In the genomic region with DNA sequence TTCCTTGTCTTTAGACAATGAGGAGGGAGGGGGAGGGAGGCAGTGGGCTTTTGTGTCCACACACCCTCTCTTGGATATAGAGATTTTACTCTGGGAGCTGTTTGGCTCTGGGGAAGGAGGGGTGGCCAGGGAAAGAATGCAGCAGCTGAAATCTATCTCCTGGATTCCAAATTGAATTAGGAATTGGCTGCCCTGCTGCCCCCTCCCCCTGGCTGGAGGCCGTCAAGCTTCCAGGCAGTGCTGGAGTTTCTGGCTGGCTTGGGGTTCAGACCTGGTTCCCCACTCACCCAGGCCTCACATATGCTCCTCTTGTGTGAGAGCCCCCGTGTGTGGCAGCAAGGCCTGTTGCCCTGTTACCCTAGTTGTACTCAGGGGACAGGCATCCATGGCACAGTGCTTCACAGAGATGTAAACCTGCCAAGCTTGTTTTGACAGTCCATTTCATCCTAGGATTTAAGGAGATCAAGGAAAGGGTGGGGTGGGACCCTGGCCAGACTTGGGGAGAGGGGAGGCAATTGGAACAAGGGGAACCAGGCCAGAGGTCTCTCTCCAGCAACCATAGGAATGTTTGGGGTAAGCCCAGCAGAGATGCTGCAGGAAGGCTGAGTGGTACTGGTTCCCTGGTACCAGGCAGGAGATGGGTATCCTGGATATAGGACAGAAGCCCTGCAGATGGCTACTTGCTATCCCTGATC, we compare ENCODE assay signal across 10 mouse cellular contexts. TPM values are rescaled to one million over a fixed set of nuclear protein-coding genes. Genes with fewer than 3 reads are reported as not detected.
DNase-seq lines count a peak whose midpoint lies in the region; ATAC-seq lines count a peak whose summit lies in the region.
"Had no signal": no experiment of that assay in that cellular context is flagged by ENCODE, and none has a peak within 500 bp of the region (broad histone marks: within the 10 kb centered on the region; RNA-seq: fewer than 3 reads in every experiment).

No protein-coding gene starts in this region.

- WGBS in forebrain, embryonic 10.5 days = 24% methylated on average over 2 of the region's 2 CpGs
- 26% methylated on average over 2 of the region's 2 CpGs for WGBS in forebrain, embryonic 14.5 days
- WGBS in forebrain, embryonic 15.5 days = 29% methylated on average over 2 of the region's 2 CpGs

- H3K9me3 ChIP-seq in forebrain, embryonic 10.5 days = no peaks in the 10 kb centered on the region
- no peaks in the 10 kb centered on the region for H3K9me3 ChIP-seq in forebrain, embryonic 14.5 days (replicated peaks; ENCODE audit: control insufficient read depth, low read length)
- H3K9me3 ChIP-seq in forebrain, embryonic 15.5 days = no peaks in the 10 kb centered on the region
- H3K9me3 ChIP-seq: limb, embryonic 12.5 days; midbrain, embryonic 12.5 days had no signal

- H3K4me1 ChIP-seq in forebrain, embryonic 10.5 days = peaks cover 83% of the 10 kb centered on the region
- peaks cover 21% of the 10 kb centered on the region for H3K4me1 ChIP-seq in forebrain, embryonic 14.5 days (ENCODE audit: control insufficient read depth, insufficient read depth, low read length)
- H3K4me1 ChIP-seq in forebrain, embryonic 15.5 days = peaks cover 52% of the 10 kb centered on the region

- H3K9ac ChIP-seq in forebrain, embryonic 14.5 days (ENCODE audit: low read length) = no peak overlapping the region
- H3K9ac ChIP-seq in forebrain, embryonic 15.5 days (replicated peaks) = no peak overlapping the region
- H3K9ac ChIP-seq: limb, embryonic 12.5 days; midbrain, embryonic 12.5 days had no signal

- no peak for ATAC-seq in forebrain, embryonic 14.5 days
- ATAC-seq in forebrain, embryonic 15.5 days (replicated peaks) = no peak

- H3K4me2 ChIP-seq in forebrain, embryonic 14.5 days (ENCODE audit: low read length) = no peak overlapping the region
- no peak overlapping the region for H3K4me2 ChIP-seq in forebrain, embryonic 15.5 days (replicated peaks)
- H3K4me2 ChIP-seq: limb, embryonic 12.5 days; midbrain, embryonic 12.5 days had no signal

- no peak for DNase-seq in forebrain, embryonic 10.5 days (ENCODE audit: extremely low spot score, low spot score)
- DNase-seq in forebrain, embryonic 14.5 days (ENCODE audit: low spot score) = no peak
- DNase-seq in kidney, adult 9 months = peak; percentile 26
- DNase-seq in kidney, adult 18-20 months = no peak
- DNase-seq in lung, postnatal 10 days = peak; percentile 80
- no peak for DNase-seq in ovary, adult 18-20 months (ENCODE audit: low spot score)
- no peak for DNase-seq in embryo, embryonic 10 days (ENCODE audit: low spot score)

- no peak overlapping the region for H3K4me3 ChIP-seq in forebrain, embryonic 10.5 days
- no peak overlapping the region for H3K4me3 ChIP-seq in forebrain, embryonic 14.5 days (ENCODE audit: low read depth, low read length)
- no peak overlapping the region for H3K4me3 ChIP-seq in forebrain, embryonic 15.5 days
- H3K4me3 ChIP-seq: limb, embryonic 12.5 days; midbrain, embryonic 12.5 days had no signal

- peaks cover 31% of the 10 kb centered on the region for H3K27me3 ChIP-seq in forebrain, embryonic 10.5 days (ENCODE audit: poor library complexity, severe bottlenecking)
- no peaks in the 10 kb centered on the region for H3K27me3 ChIP-seq in forebrain, embryonic 14.5 days (replicated peaks; ENCODE audit: control insufficient read depth, insufficient read depth, low read length)
- H3K27me3 ChIP-seq in forebrain, embryonic 15.5 days = no peaks in the 10 kb centered on the region

- peaks cover 45% of the 10 kb centered on the region for H3K36me3 ChIP-seq in forebrain, embryonic 10.5 days (replicated peaks)
- peaks cover 19% of the 10 kb centered on the region for H3K36me3 ChIP-seq in forebrain, embryonic 14.5 days (ENCODE audit: control insufficient read depth, insufficient read depth, low read length)
- H3K36me3 ChIP-seq in forebrain, embryonic 15.5 days = peaks cover 11% of the 10 kb centered on the region; the same call in 1 of the 2 replicates

- H3K27ac ChIP-seq in forebrain, embryonic 10.5 days = peak overlapping the region; percentile 15
- no peak overlapping the region for H3K27ac ChIP-seq in forebrain, embryonic 14.5 days (ENCODE audit: low read depth, low read length)
- H3K27ac ChIP-seq in forebrain, embryonic 15.5 days (replicated peaks) = 0 out of 2 replicates have a peak overlapping the region, but pooled peaks have one; percentile 23
- H3K27ac ChIP-seq: limb, embryonic 12.5 days; midbrain, embryonic 12.5 days had no signal

RNA-seq across cellular contexts. Expression of gene Ptger1, which starts 1.4 kb away (rescaled TPM):
- polyA plus RNA-seq in forebrain, embryonic 10.5 days (2016; fragmentation: Nextera tagmentation; extraction: Ambion mirVana) = 0.37 and 0.52 TPM in 2 replicates
- 0.27 and 0.63 TPM in 2 replicates for polyA plus RNA-seq in forebrain, embryonic 14.5 days (2014; fragmentation: Nextera tagmentation; extraction: Ambion mirVana)
- polyA plus RNA-seq in forebrain, embryonic 15.5 days (2015; fragmentation: Nextera tagmentation; extraction: Ambion mirVana) = 0.82 and 1.2 TPM in 2 replicates

RNA-seq across cellular contexts. Expression of gene Gipc1, which starts 12.6 kb away (rescaled TPM):
- polyA plus RNA-seq in forebrain, embryonic 10.5 days (2016; fragmentation: Nextera tagmentation; extraction: Ambion mirVana) = 220 and 227 TPM in 2 replicates
- 108 and 122 TPM in 2 replicates for polyA plus RNA-seq in forebrain, embryonic 14.5 days (2014; fragmentation: Nextera tagmentation; extraction: Ambion mirVana)
- 161 and 168 TPM in 2 replicates for polyA plus RNA-seq in forebrain, embryonic 15.5 days (2015; fragmentation: Nextera tagmentation; extraction: Ambion mirVana)

RNA-seq across cellular contexts. Expression of gene Pkn1, which starts 33.9 kb away (rescaled TPM):
- polyA plus RNA-seq in forebrain, embryonic 10.5 days (2016; fragmentation: Nextera tagmentation; extraction: Ambion mirVana) = 29.0 and 29.3 TPM in 2 replicates
- 20.9 and 21.9 TPM in 2 replicates for polyA plus RNA-seq in forebrain, embryonic 14.5 days (2014; fragmentation: Nextera tagmentation; extraction: Ambion mirVana)
- 29.8 and 33.1 TPM in 2 replicates for polyA plus RNA-seq in forebrain, embryonic 15.5 days (2015; fragmentation: Nextera tagmentation; extraction: Ambion mirVana)

RNA-seq across cellular contexts. Expression of gene Ddx39, which starts 49.9 kb away (rescaled TPM):
- 364 and 371 TPM in 2 replicates for polyA plus RNA-seq in forebrain, embryonic 10.5 days (2016; fragmentation: Nextera tagmentation; extraction: Ambion mirVana)
- polyA plus RNA-seq in forebrain, embryonic 14.5 days (2014; fragmentation: Nextera tagmentation; extraction: Ambion mirVana) = 120 and 133 TPM in 2 replicates
- polyA plus RNA-seq in forebrain, embryonic 15.5 days (2015; fragmentation: Nextera tagmentation; extraction: Ambion mirVana) = 121 and 124 TPM in 2 replicates

RNA-seq across cellular contexts. Expression of gene Dnajb1, which starts 57.1 kb away (rescaled TPM):
- 65.2 and 77.8 TPM in 2 replicates for polyA plus RNA-seq in forebrain, embryonic 10.5 days (2016; fragmentation: Nextera tagmentation; extraction: Ambion mirVana)
- 30.1 and 43.0 TPM in 2 replicates for polyA plus RNA-seq in forebrain, embryonic 14.5 days (2014; fragmentation: Nextera tagmentation; extraction: Ambion mirVana)
- 59.8 and 63.0 TPM in 2 replicates for polyA plus RNA-seq in forebrain, embryonic 15.5 days (2015; fragmentation: Nextera tagmentation; extraction: Ambion mirVana)

Comparison
In these comparisons a context has a peak if more than half of its experiments do, and no peak if none do; other contexts are left out.
1. DNase-seq: peak in kidney, adult 9 months (single experiment) and lung, postnatal 10 days (single experiment); none in forebrain, embryonic 10.5 days (single experiment), forebrain, embryonic 14.5 days (single experiment), kidney, adult 18-20 months (single experiment), ovary, adult 18-20 months (single experiment) and embryo, embryonic 10 days (single experiment).